Mouse (Mus musculus) lung, postnatal 14 days (tissue): ENCODE results near the gene 1300017J02Rik.
"Not testable (repeated sequence)": the region's sequence is repeated elsewhere in the genome, so short reads cannot be mapped to it uniquely, and the experiment has no call there.

Source experiments
- DNase-seq: peaks from one replicate; pipeline ENCODE4 v3.0.0; 2021

1300017J02Rik gene

GRCm38 (mm10) chr9:103304927-103305326 is at the start of gene 1300017J02Rik, which contains the start of gene Topbp1:
Gene 1300017J02Rik (minus strand): TSS chr9:103305082.
Gene Topbp1 (plus strand): TSS chr9:103305215.
- peak; percentile 94 for DNase-seq

GRCm38 (mm10) chr9:103353500-103354260 is 48.8 kb upstream of the 1300017J02Rik start:
- DNase-seq: not testable (repeated sequence)

GRCm38 (mm10) chr9:103348791-103349190 is 43.9 kb upstream of the 1300017J02Rik start:
- DNase-seq: no peak

- no peak for DNase-seq
Observed at GRCm38 (mm10) chr9:103347996-103348490, 43.2 kb upstream of the 1300017J02Rik start.

- no peak for DNase-seq
Observed at GRCm38 (mm10) chr9:103347045-103347444, 42.2 kb upstream of the 1300017J02Rik start.

GRCm38 (mm10) chr9:103336912-103337311 is 32.0 kb upstream of the 1300017J02Rik start:
- DNase-seq: no peak

GRCm38 (mm10) chr9:103332663-103333062 is 27.8 kb upstream of the 1300017J02Rik start:
- no peak for DNase-seq

GRCm38 (mm10) chr9:103326449-103326848 is 21.6 kb upstream of the 1300017J02Rik start:
- no peak for DNase-seq

- DNase-seq: no peak
Observed at GRCm38 (mm10) chr9:103324678-103325077, 19.8 kb upstream of the 1300017J02Rik start.

- DNase-seq: no peak
Observed at GRCm38 (mm10) chr9:103309832-103310231, 5.0 kb upstream of the 1300017J02Rik start.

- no peak for DNase-seq
Observed at GRCm38 (mm10) chr9:103305332-103306041, 605 bp upstream of the 1300017J02Rik start.

GRCm38 (mm10) chr9:103302666-103303065 is 2.2 kb downstream of the 1300017J02Rik start:
- peak; percentile 72 for DNase-seq

- no peak for DNase-seq
Observed at GRCm38 (mm10) chr9:103302239-103302638, 2.6 kb downstream of the 1300017J02Rik start.

GRCm38 (mm10) chr9:103301086-103301485 is 3.8 kb downstream of the 1300017J02Rik start:
- DNase-seq: no peak

- DNase-seq: no peak
Observed at GRCm38 (mm10) chr9:103294507-103294906, 10.4 kb downstream of the 1300017J02Rik start.

GRCm38 (mm10) chr9:103288489-103289180 is 16.2 kb downstream of the 1300017J02Rik start:
- DNase-seq: no peak

- no peak for DNase-seq
Observed at GRCm38 (mm10) chr9:103287840-103288488, 16.9 kb downstream of the 1300017J02Rik start.

- no peak for DNase-seq
Observed at GRCm38 (mm10) chr9:103286901-103287422, 17.9 kb downstream of the 1300017J02Rik start.

- DNase-seq: no peak
Observed at GRCm38 (mm10) chr9:103286396-103286795, 18.5 kb downstream of the 1300017J02Rik start.

GRCm38 (mm10) chr9:103276876-103277275 is 28.0 kb downstream of the 1300017J02Rik start:
- no peak for DNase-seq

GRCm38 (mm10) chr9:103275676-103276075 is 29.2 kb downstream of the 1300017J02Rik start:
- DNase-seq: no peak

GRCm38 (mm10) chr9:103274819-103275218 is 30.1 kb downstream of the 1300017J02Rik start:
- no peak for DNase-seq
